ENCODE assay signal across 8 mouse cellular contexts in the genomic region with DNA sequence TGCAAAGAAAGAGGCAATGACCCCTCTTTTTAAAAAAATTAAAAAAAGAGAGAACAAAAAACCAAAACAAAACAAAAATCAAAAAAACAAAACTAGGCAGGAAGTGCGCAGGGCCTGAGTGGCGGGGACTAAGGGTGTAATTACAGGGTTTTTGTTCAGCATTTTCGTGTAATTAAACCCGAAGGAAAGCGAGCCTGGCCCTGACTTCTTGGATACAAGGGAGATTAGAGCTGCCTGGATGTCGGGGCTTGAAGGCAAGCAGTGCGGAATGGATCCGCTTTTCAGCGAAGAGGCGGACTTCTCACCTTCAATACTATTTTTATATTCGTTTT. TPM values are rescaled to one million over a fixed set of nuclear protein-coding genes. Genes with fewer than 3 reads are reported as not detected.
A peak's percentile ranks its signal among the peaks of the same experiment; 100 is the strongest.
DNase-seq lines count a peak whose midpoint lies in the region; ATAC-seq and TF ChIP-seq lines count a peak whose summit lies in the region.

No protein-coding gene starts in this region.

- no peaks in the 10 kb centered on the region for H3K9me3 ChIP-seq in intestine, embryonic 15.5 days

- peak overlapping the region; percentile 99 for H3K27ac ChIP-seq in layer of hippocampus, adult 2 months
- peak overlapping the region; percentile 77 for H3K27ac ChIP-seq in brown adipose tissue, adult 24 weeks (replicated peaks; ENCODE audit: low read depth, low read length)
- peak overlapping the region; percentile 97 for H3K27ac ChIP-seq in intestine, embryonic 15.5 days

- H3K27me3 ChIP-seq in intestine, embryonic 15.5 days (replicated peaks): no peaks in the 10 kb centered on the region
- no peaks in the 10 kb centered on the region for H3K27me3 ChIP-seq in myocyte (ENCODE audit: control insufficient read depth, insufficient read depth, insufficient read length)

- no peak for DNase-seq in layer of hippocampus, adult 2 months (ENCODE audit: low spot score in 2 of 2)
- DNase-seq in layer of hippocampus, adult 18-20 months (ENCODE audit: low spot score in 2 of 2): no peak
- DNase-seq in MN1 (ENCODE audit: low spot score): no peak
- no peak for DNase-seq in retina, postnatal 1 day
- no peak for DNase-seq in layer of hippocampus, postnatal 14 days (ENCODE audit: low spot score in 2 of 2)

- 32% methylated on average over 11 of the region's 11 CpGs for whole genome bisulfite sequencing in intestine, embryonic 15.5 days

- peak overlapping the region; percentile 53 for H3ac ChIP-seq in myocyte (ENCODE audit: control insufficient read depth, insufficient read length)

- TF ChIP-seq POLR2A in myocyte (IDR thresholded peaks at IDR 0.05; ENCODE audit: insufficient read length, low read depth): no peak

- H3K4me2 ChIP-seq in intestine, embryonic 15.5 days (replicated peaks): peak overlapping the region; percentile 73
- H3K4me2 ChIP-seq in myocyte (ENCODE audit: low read depth): peak overlapping the region; percentile 94

- H3K9ac ChIP-seq in intestine, embryonic 15.5 days: peak overlapping the region; percentile 50; the same call in 1 of the 2 replicates

- peak overlapping the region; percentile 55 for H3K4me3 ChIP-seq in layer of hippocampus, adult 2 months
- peak overlapping the region; percentile 54 for H3K4me3 ChIP-seq in brown adipose tissue, adult 24 weeks (ENCODE audit: insufficient read depth, low read depth, low read length)
- H3K4me3 ChIP-seq in intestine, embryonic 15.5 days (replicated peaks): peak overlapping the region; percentile 32; the same call in 1 of the 2 replicates
- H3K4me3 ChIP-seq in myocyte: peak overlapping the region; percentile 70

- H3K36me3 ChIP-seq in intestine, embryonic 15.5 days: no peaks in the 10 kb centered on the region
- no peaks in the 10 kb centered on the region for H3K36me3 ChIP-seq in myocyte (ENCODE audit: control insufficient read depth, insufficient read depth)

- no peak for ATAC-seq in intestine, embryonic 15.5 days

- peaks cover 49% of the 10 kb centered on the region for H3K4me1 ChIP-seq in brown adipose tissue, adult 24 weeks (ENCODE audit: control insufficient read depth, insufficient read depth, insufficient read length, low read length)
- peaks cover 82% of the 10 kb centered on the region for H3K4me1 ChIP-seq in intestine, embryonic 15.5 days (replicated peaks)

- TF ChIP-seq CTCF in layer of hippocampus, adult 2 months (conservative IDR thresholded peaks at IDR 0.05): no peak

- H3K79me2 ChIP-seq in myocyte (ENCODE audit: control insufficient read depth, insufficient read depth): peaks cover 17% of the 10 kb centered on the region

TF ChIP-seq in myocyte, 11 proteins besides CTCF, POLR2A, EP300 and RAD21:
- TF ChIP-seq POLR2AphosphoS2 (IDR thresholded peaks at IDR 0.05; ENCODE audit: insufficient read length, low read depth): peak; percentile 48
- no peak for TF ChIP-seq MAX (IDR thresholded peaks at IDR 0.05; ENCODE audit: low read depth)
TF ChIP-seq in myocyte: peak in this region for 1.

RNA-seq across cellular contexts. Expression of a gene that starts 6.8 kb away (rescaled TPM):
- total RNA-seq in layer of hippocampus, adult 2 months (2021): 10 to 100 TPM; 69.8 to 70.2 TPM
- 10 to 100 TPM; 76.4 to 76.9 TPM for total RNA-seq in layer of hippocampus, adult 18-20 months (2021)
- polyA plus RNA-seq in brown adipose tissue, adult 24 weeks (2012; ENCODE audit: insufficient read depth, insufficient read length, missing spikeins): 7.1 and 23.0 TPM in 2 replicates
- polyA plus RNA-seq in intestine, embryonic 15.5 days (2015; fragmentation: Nextera tagmentation; extraction: Ambion mirVana): 19.6 and 22.4 TPM in 2 replicates
- 59.1 TPM for polyA plus RNA-seq in myocyte (2012; fragmentation: generic; extraction: Trizol)
- 10 to 100 TPM; 64.9 to 65.1 TPM for total RNA-seq in layer of hippocampus, postnatal 14 days (2021)

RNA-seq across cellular contexts. Expression of a gene that starts 55.4 kb away (rescaled TPM):
- 10 to 100 TPM; 73.4 to 83.6 TPM for total RNA-seq in layer of hippocampus, adult 2 months (2021)
- total RNA-seq in layer of hippocampus, adult 18-20 months (2021): 10 to 100 TPM; 72.9 to 75.1 TPM
- polyA plus RNA-seq in brown adipose tissue, adult 24 weeks (2012; ENCODE audit: insufficient read depth, insufficient read length, missing spikeins): 15.9 and 16.4 TPM in 2 replicates
- 10.6 TPM in 2 replicates for polyA plus RNA-seq in intestine, embryonic 15.5 days (2015; fragmentation: Nextera tagmentation; extraction: Ambion mirVana)
- 14.7 TPM for polyA plus RNA-seq in myocyte (2012; fragmentation: generic; extraction: Trizol)
- total RNA-seq in layer of hippocampus, postnatal 14 days (2021): 10 to 100 TPM; 60.4 to 63.6 TPM
